Comparison of ENCODE assay signal across 8 mouse cellular contexts in the genomic region with DNA sequence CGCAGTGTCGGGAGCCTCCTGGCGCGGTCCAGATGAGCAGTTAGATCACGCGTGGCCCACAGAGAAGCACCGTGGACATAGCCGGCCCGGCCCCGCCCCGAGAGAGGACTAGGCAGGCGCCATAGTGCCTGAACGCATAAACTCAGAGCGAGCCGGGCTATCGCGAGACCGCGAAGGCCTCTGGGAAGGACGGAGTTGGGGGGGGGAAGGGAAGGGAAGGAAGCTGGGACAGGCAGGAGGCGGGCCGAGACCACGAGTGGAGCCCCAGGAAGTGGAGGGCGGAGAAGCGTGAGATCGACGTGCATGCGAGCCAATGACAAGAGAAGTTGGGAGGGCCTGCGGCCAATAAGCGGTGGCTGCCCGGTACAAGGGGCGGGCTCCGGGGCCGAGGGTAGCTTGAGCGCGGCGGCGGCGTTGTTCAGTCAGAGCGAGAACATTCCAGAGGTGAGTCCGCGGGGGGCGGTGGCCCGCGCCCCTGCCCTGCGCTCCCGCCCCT. TPM values are rescaled to one million over a fixed set of nuclear protein-coding genes. Genes with fewer than 3 reads are reported as not detected.
DNase-seq lines count a peak whose midpoint lies in the region; ATAC-seq and TF ChIP-seq lines count a peak whose summit lies in the region.

A gene (plus strand): TSS at position 221 of the 496 bp plus-strand sequence.

- H3K4me2 ChIP-seq in forebrain, embryonic 15.5 days (replicated peaks) = peak within 1 kb of the TSS; percentile 86

- intact Hi-C loops in heart, postnatal 25 days (cut with DNase I) = loop anchor here (5.0 kb wide), 1 partner anchor 34 kb away; a partner anchor contains a TSS

- H3K4me3 ChIP-seq in ES-E14 (ENCODE audit: insufficient read depth in 1 of 2, low read depth in 1 of 2, low read length in 2 of 2, poor library complexity in 1 of 2, severe bottlenecking in 1 of 2) = peak within 1 kb of the TSS; percentile 85 to 100
- peak within 1 kb of the TSS; percentile 85 for H3K4me3 ChIP-seq in forebrain, embryonic 15.5 days
- H3K4me3 ChIP-seq in lung, adult 2 months (replicated peaks; ENCODE audit: extremely low read depth, low read depth, low read length) = peak within 1 kb of the TSS; percentile 87

- ATAC-seq in forebrain, embryonic 15.5 days (replicated peaks) = peak; percentile 100
- peak; percentile 95 for ATAC-seq in neutrophil, adult 5-6 weeks (ENCODE audit: extremely low read depth, insufficient number of reproducible peaks, low FRiP score, poor library complexity, severe bottlenecking)

- in situ Hi-C loops in ES-E14 (cut with MboI; ENCODE audit: low sequenced_read_pairs in 2 of 2, unreplicated experiment in 2 of 2) = loop anchor here in 1 of 2 experiments (25.0 kb wide), 1 partner anchor 851 kb away; a partner anchor contains a TSS

- H3K27me3 ChIP-seq in forebrain, embryonic 15.5 days = no peaks in the 10 kb centered on the region

- DNase-seq in ES-E14 (ENCODE audit: low read depth, low spot score) = peak; percentile 99
- DNase-seq in cerebellum, adult 11-12 months = peak; percentile 99
- peak; percentile 99 for DNase-seq in heart, postnatal 25 days (ENCODE audit: low spot score)
- peak; percentile 99 to 100 for DNase-seq in layer of hippocampus, adult 18-20 months (ENCODE audit: low spot score in 2 of 2)
- DNase-seq in lung, adult 2 months = peak; percentile 100
- peak; percentile 98 to 99 for DNase-seq in thymus, adult 18-20 months

- H3K9me3 ChIP-seq in ES-E14 (ENCODE audit: control insufficient read depth, insufficient read depth, low read depth, low read length) = no peaks in the 10 kb centered on the region
- no peaks in the 10 kb centered on the region for H3K9me3 ChIP-seq in forebrain, embryonic 15.5 days

- TF ChIP-seq POLR2A in lung, adult 2 months (IDR thresholded peaks at IDR 0.05; ENCODE audit: borderline replicate concordance, extremely low read depth, low read depth, low read length) = peak; percentile 86

- H3K36me3 ChIP-seq in ES-E14 (ENCODE audit: control insufficient read depth, insufficient read depth, low read length, poor library complexity, severe bottlenecking) = peaks cover 34% of the 10 kb centered on the region
- H3K36me3 ChIP-seq in forebrain, embryonic 15.5 days = peaks cover 37% of the 10 kb centered on the region

- H3K4me1 ChIP-seq in ES-E14 (ENCODE audit: control insufficient read depth in 2 of 2, insufficient read depth in 2 of 2, low read length in 2 of 2, poor library complexity in 1 of 2) = peaks cover 3 to 8% of the 10 kb centered on the region in 2 experiments; a peak in 2 of 4 replicates
- H3K4me1 ChIP-seq in forebrain, embryonic 15.5 days = peaks cover 34% of the 10 kb centered on the region
- peaks cover 8% of the 10 kb centered on the region for H3K4me1 ChIP-seq in lung, adult 2 months (ENCODE audit: control insufficient read depth, insufficient read depth, low read length)

- no peak for TF ChIP-seq CTCF in lung, adult 2 months (IDR thresholded peaks at IDR 0.05; ENCODE audit: insufficient read depth, low read length)

- WGBS in forebrain, embryonic 15.5 days = under 1% methylated on average over 47 of the region's 47 CpGs
- under 1% methylated on average over 47 of the region's 47 CpGs for WGBS in lung, adult 2 months

- H3K9ac ChIP-seq in ES-E14 (ENCODE audit: insufficient read depth, low read depth, low read length, poor library complexity, severe bottlenecking) = peak within 1 kb of the TSS; percentile 100
- H3K9ac ChIP-seq in forebrain, embryonic 15.5 days (replicated peaks) = peak within 1 kb of the TSS; percentile 97

- peak within 1 kb of the TSS; percentile 92 for H3K27ac ChIP-seq in ES-E14 (ENCODE audit: insufficient read depth, low read depth, low read length, poor library complexity, severe bottlenecking)
- H3K27ac ChIP-seq in forebrain, embryonic 15.5 days (replicated peaks) = peak within 1 kb of the TSS; percentile 97

TF ChIP-seq in ES-E14, 5 proteins besides CTCF, POLR2A, EP300 and RAD21:
- TF ChIP-seq ZNF384 (IDR thresholded peaks at IDR 0.05; ENCODE audit: low read depth, low read length) (no peak), CHD2 (IDR thresholded peaks at IDR 0.05; ENCODE audit: low read depth, low read length) (peak; percentile 100), HCFC1 (IDR thresholded peaks at IDR 0.05; ENCODE audit: borderline replicate concordance, insufficient read depth, low read length) (peak; percentile 67; the same call in 1 of the 2 replicates), ZC3H11A (IDR thresholded peaks at IDR 0.05; ENCODE audit: borderline replicate concordance, low read depth, low read length) (no peak)

RNA-seq across cellular contexts. Expression of the gene that starts here (rescaled TPM):
- total RNA-seq in ES-E14 (2012; rRNA removed) = 269 and 331 TPM in 2 replicates
- 620 and 638 TPM in 2 replicates for polyA plus RNA-seq in forebrain, embryonic 15.5 days (2015; fragmentation: Nextera tagmentation; extraction: Ambion mirVana)
- total RNA-seq in heart, postnatal 25 days (2021) = 100 to 1,000 TPM; 140 to 145 TPM
- 100 to 1,000 TPM; 254 to 262 TPM for total RNA-seq in layer of hippocampus, adult 18-20 months (2021)
- 48.5 and 68.3 TPM in 2 replicates for polyA plus RNA-seq in lung, adult 2 months (2012; rRNA removed)
- 424 and 432 TPM in 2 replicates for total RNA-seq in neutrophil, adult 5-6 weeks (2017)

Comparison
In these comparisons a context has a peak if more than half of its experiments do, and no peak if none do; other contexts are left out.
1. Peak in every context shown above with its lines: DNase-seq, ATAC-seq, H3K4me3 ChIP-seq and H3K27ac ChIP-seq.